Mouse (Mus musculus): Measurements from ENCODE around the gene Slc8a1.

DNA sequence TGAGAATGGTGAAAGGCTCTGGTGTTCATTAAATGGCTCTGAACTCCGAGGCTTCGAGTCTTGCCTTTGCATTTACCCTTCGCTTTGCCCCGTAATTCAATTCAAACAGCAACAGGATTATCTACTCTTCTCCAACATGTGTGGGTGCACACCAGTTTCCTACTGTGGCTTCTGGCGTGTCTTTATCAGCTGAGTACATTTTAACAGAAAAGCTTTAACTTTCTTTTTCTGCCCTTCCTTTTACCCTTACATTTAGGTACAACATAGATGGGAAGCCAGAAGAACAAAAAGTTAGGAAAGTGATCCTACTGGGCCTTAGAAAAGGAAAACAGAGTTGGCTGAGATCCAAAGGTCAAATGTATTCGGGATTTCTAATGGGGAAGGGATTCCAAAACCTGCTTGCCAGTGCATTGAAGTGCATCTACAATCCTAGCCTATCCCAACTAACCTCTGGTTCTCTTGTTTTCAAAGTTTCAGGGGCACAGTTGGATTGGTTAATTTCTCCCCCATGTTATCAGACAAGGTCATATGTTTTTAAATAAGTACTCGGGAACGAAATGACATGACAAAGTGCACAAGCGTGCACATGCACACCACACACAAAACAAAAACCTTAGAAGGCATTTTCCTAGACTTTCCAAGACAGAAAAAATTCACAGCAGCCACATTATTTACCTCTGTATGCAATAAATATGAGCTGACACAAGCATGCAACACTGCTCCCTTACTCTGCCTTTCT lies 172.4 kb downstream of the Slc8a1 start:
- no peak for TF ChIP-seq CTCF (IDR thresholded peaks at IDR 0.05; ENCODE audit: control insufficient read depth, insufficient read depth, low read length)
- TF ChIP-seq POLR2A (IDR thresholded peaks at IDR 0.05; ENCODE audit: borderline replicate concordance, control insufficient read depth, low read depth, low read length): no peak

Measured in bone marrow, adult 2 months (tissue).